Mouse (Mus musculus) common myeloid progenitor, adult 5-6 weeks (primary cell): ENCODE results near the gene Pamr1. TPM values are rescaled to one million over a fixed set of nuclear protein-coding genes. Genes with fewer than 3 reads are reported as not detected.

Experiments used
- ATAC-seq: replicated peaks from 2 replicates; pipeline ENCODE4 v1.8.0; 2016; ENCODE audit warnings: low read depth, mild to moderate bottlenecking, moderate TSS enrichment, inconsistent platforms; ENCODE audit not compliant: poor library complexity, severe bottlenecking
- total RNA-seq: library from RNA; stranded (forward); fragments of 200-1000, 187-1606 nt; gene quantifications from 2 replicates; pipeline ENCODE4 v1.2.3, GENCODE M21; 2017

Pamr1 gene
- not detected in 2 replicates for total RNA-seq

GRCm38 (mm10) chr2:102549611-102550266 lies at the start of gene Pamr1:
Gene Pamr1 (plus strand): TSS chr2:102550012.
- 0 out of 2 replicates have a peak, but pooled peaks have one; percentile 25 for ATAC-seq

- no peak for ATAC-seq
Observed at GRCm38 (mm10) chr2:102507633-102508032, 42.2 kb upstream of the Pamr1 start.

- ATAC-seq: no peak
Observed at GRCm38 (mm10) chr2:102508154-102508553, 41.7 kb upstream of the Pamr1 start.

- no peak for ATAC-seq
Observed at GRCm38 (mm10) chr2:102519956-102520355, 29.9 kb upstream of the Pamr1 start.

- no peak for ATAC-seq
Observed at GRCm38 (mm10) chr2:102527563-102527962, 22.2 kb upstream of the Pamr1 start.

GRCm38 (mm10) chr2:102533437-102533836 lies 16.4 kb upstream of the Pamr1 start:
- ATAC-seq: no peak

- no peak for ATAC-seq
Observed at GRCm38 (mm10) chr2:102536766-102537165, 13.0 kb upstream of the Pamr1 start.

GRCm38 (mm10) chr2:102540438-102541230 lies 9.2 kb upstream of the Pamr1 start:
- ATAC-seq: no peak

- no peak for ATAC-seq
Observed at GRCm38 (mm10) chr2:102541404-102542125, 8.2 kb upstream of the Pamr1 start.

GRCm38 (mm10) chr2:102543961-102544719 lies 5.7 kb upstream of the Pamr1 start:
- no peak for ATAC-seq

- ATAC-seq: no peak
Observed at GRCm38 (mm10) chr2:102550910-102551582, 1.2 kb downstream of the Pamr1 start.

GRCm38 (mm10) chr2:102551594-102551993 lies 1.8 kb downstream of the Pamr1 start:
- no peak for ATAC-seq

GRCm38 (mm10) chr2:102552095-102552537 lies 2.3 kb downstream of the Pamr1 start:
- no peak for ATAC-seq

GRCm38 (mm10) chr2:102557085-102557484 lies 7.3 kb downstream of the Pamr1 start:
- ATAC-seq: no peak

- no peak for ATAC-seq
Observed at GRCm38 (mm10) chr2:102558965-102559364, 9.2 kb downstream of the Pamr1 start.

GRCm38 (mm10) chr2:102563848-102564247 lies 14.0 kb downstream of the Pamr1 start:
- ATAC-seq: no peak

- ATAC-seq: peak; percentile 54
Observed at GRCm38 (mm10) chr2:102579248-102579647, 29.4 kb downstream of the Pamr1 start.

GRCm38 (mm10) chr2:102589977-102590376 lies 40.2 kb downstream of the Pamr1 start:
- peak; percentile 52; the same call in 1 of the 2 replicates for ATAC-seq

GRCm38 (mm10) chr2:102594535-102594934 lies 44.7 kb downstream of the Pamr1 start:
- ATAC-seq: peak; percentile 53
